In the genomic region with DNA sequence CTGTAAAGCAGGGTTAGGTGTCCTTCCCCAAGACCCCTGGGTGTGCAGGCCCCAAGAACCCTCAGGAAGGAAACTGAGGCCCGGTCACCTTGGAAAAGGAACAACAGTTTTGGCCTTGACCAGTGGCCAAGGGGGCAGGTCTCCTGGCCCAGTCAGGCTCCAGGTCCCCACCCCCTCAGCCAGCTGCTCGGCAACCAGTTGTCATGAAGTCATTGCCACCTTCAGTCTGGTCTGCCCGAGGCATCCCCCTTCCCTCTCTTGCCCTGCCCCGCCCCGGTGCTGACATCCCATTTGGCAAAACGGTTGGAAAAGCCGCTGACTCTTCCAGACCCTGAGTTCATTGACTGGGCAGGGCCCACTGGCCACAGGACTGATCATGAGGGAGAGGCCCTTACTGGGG, we compare ENCODE assay signal across 8 mouse cellular contexts.
DNase-seq lines count a peak whose midpoint lies in the region; ATAC-seq and TF ChIP-seq lines count a peak whose summit lies in the region.

No protein-coding gene starts in this region.

- H3K4me3 ChIP-seq in heart, embryonic 11.5 days (ENCODE audit: low read depth, low read length): no peak overlapping the region
- no peak overlapping the region for H3K4me3 ChIP-seq in heart, embryonic 13.5 days
- H3K4me3 ChIP-seq in small intestine, adult 2 months (ENCODE audit: low read depth, low read length): no peak overlapping the region

- DNase-seq in heart, adult 18-20 months: peak; percentile 68 to 74
- peak; percentile 30 for DNase-seq in urinary bladder, adult 2 months (ENCODE audit: low spot score)
- DNase-seq in urinary bladder, adult 18-20 months (ENCODE audit: low spot score in 2 of 2): no peak
- no peak for DNase-seq in layer of hippocampus, postnatal 36 days
- DNase-seq in spleen, postnatal 14 days (ENCODE audit: low spot score in 2 of 2): no peak

- H3K4me1 ChIP-seq in heart, embryonic 11.5 days (ENCODE audit: control insufficient read depth, insufficient read depth, low read length): peaks cover 51% of the 10 kb centered on the region
- H3K4me1 ChIP-seq in heart, embryonic 13.5 days: peaks cover 60% of the 10 kb centered on the region
- H3K4me1 ChIP-seq in small intestine, adult 2 months (ENCODE audit: control insufficient read depth, insufficient read depth, insufficient read length, low read length): peaks cover 49% of the 10 kb centered on the region

- ATAC-seq in heart, embryonic 11.5 days (replicated peaks; ENCODE audit: insufficient number of reproducible peaks, low FRiP score, low TSS enrichment): no peak
- no peak for ATAC-seq in heart, embryonic 13.5 days (ENCODE audit: extremely low read depth, insufficient number of reproducible peaks, low FRiP score, low TSS enrichment)

- H3K9me3 ChIP-seq in heart, embryonic 11.5 days (replicated peaks; ENCODE audit: control insufficient read depth, low read length): no peaks in the 10 kb centered on the region
- H3K9me3 ChIP-seq in heart, embryonic 13.5 days: no peaks in the 10 kb centered on the region

- H3K27me3 ChIP-seq in heart, embryonic 11.5 days (ENCODE audit: control insufficient read depth, insufficient read depth, low read length): no peaks in the 10 kb centered on the region
- no peaks in the 10 kb centered on the region for H3K27me3 ChIP-seq in heart, embryonic 13.5 days (replicated peaks)
- no peaks in the 10 kb centered on the region for H3K27me3 ChIP-seq in small intestine, adult 2 months (ENCODE audit: control insufficient read depth, insufficient read depth, low read length)

- no peak for TF ChIP-seq POLR2A in small intestine, adult 2 months (IDR thresholded peaks at IDR 0.05; ENCODE audit: low read depth, low read length)

- no peak overlapping the region for H3K4me2 ChIP-seq in heart, embryonic 11.5 days
- H3K4me2 ChIP-seq in heart, embryonic 13.5 days: no peak overlapping the region

- no peak for TF ChIP-seq CTCF in small intestine, adult 2 months (IDR thresholded peaks at IDR 0.05; ENCODE audit: extremely low read depth, insufficient read length, insufficient replicate concordance, low read depth, low read length)

- WGBS in heart, embryonic 11.5 days (ENCODE audit: insufficient replicate concordance): 40% methylated on average over 7 of the region's 7 CpGs
- 44% methylated on average over 7 of the region's 7 CpGs for WGBS in heart, embryonic 13.5 days
- 56% methylated on average over 7 of the region's 7 CpGs for WGBS in small intestine, adult 2 months

- H3K9ac ChIP-seq in heart, embryonic 11.5 days (ENCODE audit: low read depth, low read length): no peak overlapping the region
- H3K9ac ChIP-seq in heart, embryonic 13.5 days: no peak overlapping the region

- no peak overlapping the region for H3K27ac ChIP-seq in heart, embryonic 11.5 days (ENCODE audit: low read depth, low read length)
- peak overlapping the region; percentile 42; the same call in 1 of the 2 replicates for H3K27ac ChIP-seq in heart, embryonic 13.5 days (replicated peaks)
- H3K27ac ChIP-seq in small intestine, adult 2 months (ENCODE audit: insufficient read depth, low read depth, low read length): peak overlapping the region; percentile 87; the same call in 1 of the 2 replicates

- no peaks in the 10 kb centered on the region for H3K36me3 ChIP-seq in heart, embryonic 11.5 days (ENCODE audit: control insufficient read depth, insufficient read depth, low read length)
- no peaks in the 10 kb centered on the region for H3K36me3 ChIP-seq in heart, embryonic 13.5 days
- H3K36me3 ChIP-seq in small intestine, adult 2 months (ENCODE audit: control insufficient read depth, insufficient read depth, low read length): no peaks in the 10 kb centered on the region

Comparison
In these comparisons a context has a peak if more than half of its experiments do, and no peak if none do; other contexts are left out.
1. DNase-seq: peak in heart, adult 18-20 months (2 of 2) and urinary bladder, adult 2 months (single experiment); none in urinary bladder, adult 18-20 months (0 of 2), layer of hippocampus, postnatal 36 days (0 of 2) and spleen, postnatal 14 days (0 of 2).